Comparison of ENCODE assay signal across 7 mouse cellular contexts in genomic region chr16:45407645-45408400, GRCm38 (mm10). TPM values are rescaled to one million over a fixed set of nuclear protein-coding genes. Genes with fewer than 3 reads are reported as not detected.
DNase-seq lines count a peak whose midpoint lies in the region; ATAC-seq and TF ChIP-seq lines count a peak whose summit lies in the region.

No protein-coding gene starts in this region.

- H3K27ac ChIP-seq in lung, embryonic 14.5 days (ENCODE audit: low read depth) = peak overlapping the region; percentile 51
- H3K27ac ChIP-seq in forebrain, embryonic 12.5 days = peak overlapping the region; percentile 87
- H3K27ac ChIP-seq in limb, embryonic 13.5 days = peak overlapping the region; percentile 55
- peak overlapping the region; percentile 81; the same call in 1 of the 2 replicates for H3K27ac ChIP-seq in stomach, embryonic 14.5 days (ENCODE audit: low read length)

- no peaks in the 10 kb centered on the region for H3K27me3 ChIP-seq in lung, embryonic 14.5 days (ENCODE audit: insufficient read depth, low read length)
- no peaks in the 10 kb centered on the region for H3K27me3 ChIP-seq in forebrain, embryonic 12.5 days
- H3K27me3 ChIP-seq in limb, embryonic 13.5 days = 0 out of 2 replicates have a peak, but pooled peaks cover 2% of the 10 kb centered on the region
- H3K27me3 ChIP-seq in stomach, embryonic 14.5 days (ENCODE audit: control insufficient read depth, insufficient read depth, low read length) = no peaks in the 10 kb centered on the region

- H3K4me3 ChIP-seq in lung, embryonic 14.5 days (ENCODE audit: low read depth, low read length) = peak overlapping the region; percentile 59
- H3K4me3 ChIP-seq in forebrain, embryonic 12.5 days (replicated peaks) = peak overlapping the region; percentile 58
- peak overlapping the region; percentile 62 for H3K4me3 ChIP-seq in limb, embryonic 13.5 days
- peak overlapping the region; percentile 60 for H3K4me3 ChIP-seq in stomach, embryonic 14.5 days (ENCODE audit: low read depth, low read length)

- peak overlapping the region; percentile 66 for H3K9ac ChIP-seq in lung, embryonic 14.5 days
- H3K9ac ChIP-seq in forebrain, embryonic 12.5 days = peak overlapping the region; percentile 72
- H3K9ac ChIP-seq in limb, embryonic 13.5 days = peak overlapping the region; percentile 72
- H3K9ac ChIP-seq in stomach, embryonic 14.5 days (replicated peaks; ENCODE audit: low read depth, low read length) = peak overlapping the region; percentile 47; the same call in 1 of the 2 replicates

- no peak for TF ChIP-seq CTCF in lung, embryonic 14.5 days (IDR thresholded peaks at IDR 0.05; ENCODE audit: low read depth)

- ATAC-seq in lung, embryonic 14.5 days (ENCODE audit: insufficient read depth) = no peak
- ATAC-seq in forebrain, embryonic 12.5 days (ENCODE audit: low FRiP score) = no peak
- no peak for ATAC-seq in limb, embryonic 13.5 days (ENCODE audit: low FRiP score, low read depth)
- ATAC-seq in stomach, embryonic 14.5 days (ENCODE audit: insufficient number of reproducible peaks, insufficient read depth, low FRiP score, low read depth) = no peak
- no peak for ATAC-seq in granulocyte monocyte progenitor cell, adult 5-6 weeks (replicated peaks; ENCODE audit: poor library complexity, severe bottlenecking)

- no peak for DNase-seq in lung, embryonic 14.5 days
- DNase-seq in lung, postnatal 14 days = no peak
- no peak for DNase-seq in thymus, postnatal 0 days (ENCODE audit: low spot score)

- 31% methylated on average over 9 of the region's 9 CpGs for WGBS in lung, embryonic 14.5 days
- WGBS in forebrain, embryonic 12.5 days = 28% methylated on average over 9 of the region's 9 CpGs
- 35% methylated on average over 9 of the region's 9 CpGs for WGBS in limb, embryonic 13.5 days
- WGBS in stomach, embryonic 14.5 days = 33% methylated on average over 9 of the region's 9 CpGs

- H3K4me2 ChIP-seq in lung, embryonic 14.5 days = peak overlapping the region; percentile 69
- H3K4me2 ChIP-seq in forebrain, embryonic 12.5 days = peak overlapping the region; percentile 62
- peak overlapping the region; percentile 76 for H3K4me2 ChIP-seq in limb, embryonic 13.5 days (replicated peaks)
- peak overlapping the region; percentile 72 for H3K4me2 ChIP-seq in stomach, embryonic 14.5 days (replicated peaks; ENCODE audit: low read depth, low read length)

- H3K36me3 ChIP-seq in lung, embryonic 14.5 days (ENCODE audit: insufficient read depth) = no peaks in the 10 kb centered on the region
- H3K36me3 ChIP-seq in forebrain, embryonic 12.5 days (replicated peaks) = no peaks in the 10 kb centered on the region
- H3K36me3 ChIP-seq in limb, embryonic 13.5 days = no peaks in the 10 kb centered on the region
- no peaks in the 10 kb centered on the region for H3K36me3 ChIP-seq in stomach, embryonic 14.5 days (ENCODE audit: control insufficient read depth, insufficient read depth, low read length)

- no peaks in the 10 kb centered on the region for H3K4me1 ChIP-seq in lung, embryonic 14.5 days (ENCODE audit: insufficient read depth)
- peaks cover 6% of the 10 kb centered on the region; the same call in 1 of the 2 replicates for H3K4me1 ChIP-seq in forebrain, embryonic 12.5 days
- H3K4me1 ChIP-seq in limb, embryonic 13.5 days = no peaks in the 10 kb centered on the region
- H3K4me1 ChIP-seq in stomach, embryonic 14.5 days (ENCODE audit: control insufficient read depth, insufficient read depth, low read length) = no peaks in the 10 kb centered on the region

- H3K9me3 ChIP-seq in lung, embryonic 14.5 days (ENCODE audit: low read depth, low read length) = no peaks in the 10 kb centered on the region
- no peaks in the 10 kb centered on the region for H3K9me3 ChIP-seq in forebrain, embryonic 12.5 days
- no peaks in the 10 kb centered on the region for H3K9me3 ChIP-seq in limb, embryonic 13.5 days
- no peaks in the 10 kb centered on the region for H3K9me3 ChIP-seq in stomach, embryonic 14.5 days (ENCODE audit: control insufficient read depth, low read depth, low read length)

RNA-seq across cellular contexts. Expression of gene Cd200, which starts 1.0 kb away (rescaled TPM):
- 66.1 and 68.1 TPM in 2 replicates for polyA plus RNA-seq in lung, embryonic 14.5 days (2014; fragmentation: Nextera tagmentation; extraction: Ambion mirVana)
- 58.9 and 62.0 TPM in 2 replicates for polyA plus RNA-seq in forebrain, embryonic 12.5 days (2016; fragmentation: Nextera tagmentation; extraction: Ambion mirVana)
- 23.3 TPM in 2 replicates for polyA plus RNA-seq in limb, embryonic 13.5 days (2015; fragmentation: Nextera tagmentation; extraction: Ambion mirVana)
- polyA plus RNA-seq in stomach, embryonic 14.5 days (2014; fragmentation: Nextera tagmentation; extraction: Ambion mirVana) = 44.9 and 49.5 TPM in 2 replicates
- not detected in 2 replicates for total RNA-seq in granulocyte monocyte progenitor cell, adult 5-6 weeks (2014; fragmentation: Nextera tagmentation)
- not detected in 2 replicates for total RNA-seq in granulocyte monocyte progenitor cell, adult 5-6 weeks (2017)
- polyA plus RNA-seq in thymus, postnatal 0 days (2015; fragmentation: Nextera tagmentation; extraction: Ambion mirVana) = 63.7 and 79.1 TPM in 2 replicates
